Mouse (Mus musculus): ENCODE results near the gene Aebp2. TPM values are rescaled to one million over a fixed set of nuclear protein-coding genes. Genes with fewer than 3 reads are reported as not detected.
A peak's percentile ranks its signal among the peaks of the same experiment; 100 is the strongest.
"Not testable (repeated sequence)": the region's sequence is repeated elsewhere in the genome, so short reads cannot be mapped to it uniquely, and the experiment has no call there.

Aebp2 gene
- total RNA-seq, 2 experiments from 2014 or later, result 44.8 to 45.6 TPM

DNA sequence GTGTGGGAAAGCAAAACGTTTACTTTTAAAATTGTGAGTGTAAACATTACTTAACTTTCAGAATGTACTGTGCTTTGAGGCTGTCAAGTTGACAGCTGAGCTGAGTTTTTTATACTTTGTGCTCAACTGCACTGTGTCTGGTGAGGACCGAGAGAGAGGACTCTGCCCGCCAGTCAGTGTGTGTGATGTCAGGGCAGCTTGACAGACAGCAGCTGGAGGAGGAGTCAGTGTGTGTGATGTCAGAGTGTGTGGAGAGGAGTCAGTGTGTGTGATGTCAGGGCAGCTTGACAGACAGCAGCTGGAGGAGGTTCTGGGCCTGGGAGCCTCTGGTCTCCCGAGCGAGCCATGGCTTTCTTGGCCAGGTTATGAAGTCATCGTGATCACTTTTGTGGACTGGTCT, 24.4 kb downstream of the Aebp2 start:
- DNase-seq (ENCODE audit: low spot score in 2 of 2), result no peak

DNA sequence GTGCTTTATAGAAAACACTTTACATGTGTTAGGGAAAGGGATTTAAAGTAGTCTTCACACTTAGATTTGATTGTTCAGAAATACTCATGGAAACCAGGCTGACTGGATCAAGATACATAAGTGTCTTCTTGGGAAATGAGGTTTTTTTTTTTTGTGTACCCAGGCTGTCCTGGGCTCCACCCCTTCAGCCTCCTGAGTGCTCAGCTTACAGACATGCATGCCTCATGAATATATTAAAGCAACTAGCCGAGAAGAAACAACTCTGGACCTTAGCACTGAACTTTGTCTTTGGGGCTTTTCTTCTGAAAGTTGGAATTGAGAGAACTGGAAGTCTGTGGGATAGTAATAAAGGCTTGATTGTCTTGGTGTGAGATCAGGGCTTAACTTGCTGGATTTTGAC, 27.3 kb downstream of the Aebp2 start:
- no peak for DNase-seq (ENCODE audit: low spot score in 2 of 2)

DNA sequence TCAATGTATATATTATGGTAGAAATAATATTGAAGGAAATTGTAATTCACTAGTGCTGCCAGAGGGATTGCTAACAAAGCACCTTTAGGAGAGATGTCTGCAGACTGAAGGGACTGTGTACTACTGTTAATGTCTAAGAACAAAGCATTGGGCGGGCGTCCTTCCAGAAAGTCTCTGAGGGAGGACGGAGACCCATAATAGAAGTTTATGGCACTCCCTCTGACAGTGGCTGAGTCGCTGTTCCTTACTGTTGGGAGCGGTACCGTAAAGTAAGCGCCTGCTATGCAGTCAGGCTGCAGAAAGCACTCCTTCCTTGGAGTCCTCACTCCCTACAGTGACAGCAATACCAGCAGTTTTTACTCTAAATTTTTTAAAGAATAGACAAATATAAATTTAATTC, 29.5 kb downstream of the Aebp2 start:
- no peak for DNase-seq (ENCODE audit: low spot score in 2 of 2)

DNA sequence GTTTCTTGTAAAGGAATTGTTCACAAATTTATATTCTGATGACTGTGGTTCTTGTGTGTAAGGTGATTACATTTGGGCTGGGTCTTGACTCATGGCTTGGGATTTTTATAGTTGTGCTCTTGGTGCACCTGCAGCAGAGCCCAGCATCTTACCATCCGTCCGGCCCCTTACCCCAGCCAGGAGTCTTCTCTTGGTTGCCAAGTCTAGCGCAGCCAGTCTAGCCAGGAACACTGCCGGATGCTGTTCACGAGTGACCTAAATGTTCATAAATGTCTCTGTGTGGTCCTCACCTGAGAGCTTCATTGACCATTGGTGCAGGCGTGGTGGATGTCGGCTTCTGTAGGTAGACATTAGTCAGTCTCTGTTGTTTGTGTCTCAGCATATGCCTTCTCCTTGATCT, 33.0 kb downstream of the Aebp2 start:
- no peak for DNase-seq (ENCODE audit: low spot score in 2 of 2)

DNA sequence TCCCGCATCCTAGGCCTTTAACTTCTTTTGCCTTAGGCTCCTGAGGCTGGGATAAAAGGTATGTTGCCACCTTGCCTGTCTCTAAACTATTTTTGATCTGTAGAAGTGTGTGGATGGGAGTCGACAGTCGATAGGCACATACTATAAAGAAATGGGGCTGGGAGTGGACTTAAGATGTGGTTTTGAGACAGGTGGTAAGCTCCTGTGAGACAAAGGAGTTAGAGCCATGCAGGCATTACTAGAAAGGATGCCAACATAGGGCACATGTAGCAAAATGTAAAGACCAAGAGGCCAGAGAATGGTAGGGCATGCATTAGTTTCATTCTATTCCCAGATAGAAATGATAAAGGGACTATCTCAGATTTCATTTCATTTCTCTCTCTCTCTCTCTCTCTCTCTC, 34.5 kb downstream of the Aebp2 start:
- DNase-seq (ENCODE audit: low spot score in 2 of 2), result no peak

DNA sequence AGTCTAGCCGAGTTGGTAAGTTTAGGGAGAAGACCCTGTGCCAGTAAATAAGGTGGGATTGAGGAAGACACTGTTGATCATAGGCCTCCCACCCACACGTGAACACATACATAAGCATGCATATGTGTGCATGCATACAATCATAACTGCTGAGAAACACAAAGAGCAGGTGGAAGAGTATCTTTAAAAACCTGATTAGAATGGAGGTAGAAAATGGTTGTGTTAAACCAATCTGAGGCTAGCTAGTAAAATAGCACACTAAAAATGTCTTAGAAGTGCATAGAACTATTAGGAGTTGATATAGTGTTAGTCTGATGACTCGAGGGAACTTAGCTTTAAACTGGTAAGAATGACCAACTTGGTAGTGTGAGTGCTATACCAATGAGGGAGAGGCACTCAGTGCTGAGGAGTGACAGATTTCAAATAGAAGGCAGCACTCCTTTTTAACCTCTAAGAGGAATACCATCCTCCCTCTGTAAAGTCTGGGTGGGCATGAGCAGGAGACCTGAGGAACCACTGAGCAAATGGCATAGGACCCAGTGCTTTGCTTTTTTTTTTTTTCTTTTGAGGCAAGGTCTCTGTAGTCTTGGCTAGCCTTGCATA, 35.6 kb downstream of the Aebp2 start:
- no peak for DNase-seq (ENCODE audit: low spot score in 2 of 2)

DNA sequence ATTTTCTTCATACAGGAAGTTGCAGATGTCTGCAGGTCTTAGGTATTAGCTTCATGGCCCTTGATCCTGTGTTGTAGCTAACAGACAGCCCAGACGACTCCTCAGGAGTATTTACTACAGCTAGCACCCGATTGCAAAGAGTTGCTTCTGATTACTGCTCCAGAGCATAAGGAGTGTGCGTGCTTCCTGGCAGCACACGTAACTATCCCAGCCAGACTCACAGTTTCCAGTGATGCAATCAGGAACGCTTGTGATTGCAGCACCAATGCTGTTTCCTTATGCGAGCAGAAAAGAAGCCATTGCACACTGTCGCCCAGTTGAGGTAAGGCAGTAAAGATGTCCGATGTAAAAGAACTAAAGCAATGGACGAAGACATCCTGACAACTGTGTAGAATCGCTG, 38.6 kb downstream of the Aebp2 start:
- no peak for DNase-seq (ENCODE audit: low spot score in 2 of 2)

DNA sequence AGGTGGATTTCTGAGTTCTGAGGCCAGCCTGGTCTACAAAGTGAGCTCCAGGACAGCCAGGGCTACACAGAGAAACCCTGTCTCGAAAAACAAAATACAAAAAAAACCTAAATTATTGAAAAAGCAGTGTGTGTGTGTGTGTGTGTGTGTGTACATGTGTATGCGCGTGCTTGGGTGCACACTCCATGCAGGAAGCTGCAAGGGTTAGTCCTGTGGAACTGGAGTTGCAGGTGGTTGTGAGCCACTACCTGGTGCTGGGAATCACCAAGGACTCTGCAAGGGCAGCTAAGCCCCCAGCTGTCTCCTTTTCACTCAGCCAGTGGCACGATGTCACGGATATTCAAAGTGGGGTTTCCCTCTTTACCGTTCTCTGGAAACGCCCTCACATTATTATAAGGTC, 39.3 kb downstream of the Aebp2 start:
- DNase-seq (ENCODE audit: low spot score in 2 of 2), result no peak

DNA sequence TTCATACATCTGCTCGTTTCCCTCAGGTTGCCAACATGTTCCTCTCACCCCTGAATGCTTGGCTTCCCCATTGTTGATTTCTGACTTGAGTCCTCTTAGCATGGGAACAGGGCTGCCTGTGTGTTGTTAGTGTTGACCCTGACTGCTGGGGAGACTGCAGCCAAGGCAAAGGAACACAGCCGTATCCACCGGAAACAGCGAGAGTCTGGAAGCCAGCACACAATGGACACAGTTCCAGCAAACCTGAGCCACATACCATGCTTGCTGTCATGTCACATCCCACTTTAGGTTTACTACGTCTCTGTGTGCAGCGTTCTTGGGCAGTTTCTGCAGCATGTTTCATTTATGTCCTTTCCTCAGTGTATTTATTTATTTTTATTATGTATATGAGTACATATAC, 39.8 kb downstream of the Aebp2 start:
- no peak for DNase-seq (ENCODE audit: low spot score in 2 of 2)

DNA sequence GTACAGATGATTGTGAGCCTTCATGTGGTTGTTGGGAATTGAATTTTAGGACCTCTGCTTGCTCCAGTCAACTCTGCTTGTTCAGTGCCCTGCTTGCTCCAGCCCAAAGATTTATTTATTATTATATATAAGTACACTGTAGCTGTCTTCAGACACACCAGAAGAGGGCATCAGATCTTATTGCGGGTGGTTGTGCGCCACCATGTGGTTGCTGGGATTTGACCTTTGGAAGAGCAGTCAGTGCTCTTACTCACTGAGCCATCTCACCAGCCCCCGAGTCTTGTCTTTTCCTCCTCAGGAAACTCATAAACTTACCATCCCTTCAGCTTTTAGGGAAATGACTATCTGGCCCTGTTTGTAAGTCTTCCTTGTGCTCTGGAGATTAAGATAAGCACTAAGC, 40.2 kb downstream of the Aebp2 start:
- not testable (repeated sequence) for DNase-seq (ENCODE audit: low spot score in 2 of 2)

DNA sequence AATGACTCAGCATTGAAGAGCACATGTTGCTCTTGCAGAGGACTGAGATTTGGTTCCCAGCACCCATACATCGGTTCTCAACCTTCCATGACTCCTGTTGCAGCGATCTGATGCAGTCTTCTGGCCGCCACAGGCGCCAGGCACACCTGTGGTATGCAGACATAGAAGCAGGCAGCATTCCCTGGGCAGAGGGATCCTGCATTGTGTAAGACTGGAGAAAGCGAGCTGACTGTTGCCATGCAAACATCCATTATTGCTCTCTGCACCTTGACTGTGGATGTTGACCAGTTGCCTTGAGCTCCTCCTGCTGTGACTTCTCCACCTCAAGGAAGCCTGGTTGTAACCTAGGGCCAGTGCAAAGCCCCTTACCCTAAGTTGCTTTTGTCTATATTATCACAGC, 42.1 kb downstream of the Aebp2 start:
- DNase-seq (ENCODE audit: low spot score in 2 of 2), result no peak

DNA sequence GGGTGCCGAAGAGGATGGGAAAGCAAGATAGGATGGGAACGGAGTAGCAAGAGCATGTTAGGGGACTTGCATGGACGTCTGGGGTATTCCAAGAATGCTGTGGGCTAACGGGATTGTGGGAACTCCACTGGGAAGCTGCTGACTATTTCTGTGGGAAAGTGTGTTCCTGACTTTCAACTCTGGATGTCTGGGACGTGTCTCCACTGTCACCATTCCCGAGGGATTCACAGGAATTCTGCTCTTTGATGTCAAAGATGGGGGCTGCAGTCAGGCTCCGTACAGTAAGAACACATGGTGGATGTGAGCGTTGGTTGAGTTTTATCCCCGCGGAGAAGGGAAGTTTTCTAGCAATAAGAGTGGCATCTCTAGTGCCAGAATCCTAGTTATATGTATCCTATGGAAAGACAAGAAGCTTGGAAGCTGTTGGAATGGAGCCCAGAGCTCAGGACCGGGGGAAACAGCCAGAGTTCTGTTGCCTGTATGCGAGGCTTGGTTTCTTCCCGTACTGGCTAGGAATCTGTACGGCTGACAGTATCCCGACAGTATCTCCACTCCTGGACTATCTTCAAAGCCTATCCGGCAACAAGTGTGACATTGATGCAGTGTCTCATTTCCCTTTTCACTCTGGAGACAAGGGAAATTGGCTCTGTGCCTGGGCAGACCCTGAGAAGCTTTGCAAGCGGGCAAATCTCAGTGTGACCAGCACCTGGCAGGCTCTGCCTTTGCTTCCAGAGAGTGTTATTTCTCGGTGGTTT, 44.2 kb downstream of the Aebp2 start:
- no peak for DNase-seq (ENCODE audit: low spot score in 2 of 2)

DNA sequence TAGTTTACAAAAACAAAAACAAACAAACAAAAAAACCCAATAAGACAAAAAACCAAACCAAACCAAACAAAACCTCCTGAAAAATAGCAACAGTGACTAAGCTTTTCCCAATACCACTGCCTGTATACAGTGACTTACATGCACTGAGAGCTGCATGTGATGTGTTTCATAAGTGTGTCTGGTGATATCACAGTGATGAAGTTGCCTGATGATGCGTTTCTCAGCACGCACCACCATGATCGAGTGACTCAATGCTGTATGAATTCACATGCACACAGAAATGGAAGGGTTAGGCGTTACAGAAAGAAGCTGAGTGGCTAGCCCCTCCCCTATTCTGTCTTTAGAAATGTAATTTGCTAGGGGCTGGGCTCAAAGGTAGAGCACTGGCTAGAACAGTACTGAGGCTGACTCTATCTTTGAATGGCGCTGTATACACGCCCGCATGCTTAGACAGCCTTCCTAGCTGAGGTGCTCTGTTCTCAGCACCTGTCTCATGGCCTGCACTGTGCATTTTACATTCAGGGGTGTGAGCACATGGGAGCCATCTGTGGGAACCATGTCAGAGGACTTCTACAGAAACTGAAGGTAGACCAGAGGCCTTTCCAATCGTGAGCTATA, 44.9 kb downstream of the Aebp2 start:
- no peak for DNase-seq (ENCODE audit: low spot score in 2 of 2)

DNA sequence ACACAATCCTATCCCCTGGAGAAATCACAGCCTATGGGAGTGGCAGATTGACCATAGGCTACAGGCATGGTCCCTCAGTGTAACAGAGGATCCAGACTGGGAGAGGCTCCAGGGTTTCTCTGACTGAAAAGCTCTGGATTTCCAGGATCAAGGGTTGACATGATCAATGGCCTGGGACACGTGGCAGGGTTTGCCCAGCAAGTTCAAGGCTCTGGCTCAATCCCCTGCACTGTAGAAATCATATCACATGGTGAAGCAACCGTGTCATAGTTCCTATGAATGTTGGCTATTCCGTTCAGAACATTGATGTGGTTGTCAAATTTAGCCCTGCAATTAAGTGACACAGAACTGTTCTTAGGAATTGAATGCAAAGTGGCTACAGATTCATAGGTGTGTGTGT, 52.0 kb downstream of the Aebp2 start:
- peak in 1 of 2 experiments; percentile 29 for DNase-seq (ENCODE audit: low spot score in 2 of 2)

DNA sequence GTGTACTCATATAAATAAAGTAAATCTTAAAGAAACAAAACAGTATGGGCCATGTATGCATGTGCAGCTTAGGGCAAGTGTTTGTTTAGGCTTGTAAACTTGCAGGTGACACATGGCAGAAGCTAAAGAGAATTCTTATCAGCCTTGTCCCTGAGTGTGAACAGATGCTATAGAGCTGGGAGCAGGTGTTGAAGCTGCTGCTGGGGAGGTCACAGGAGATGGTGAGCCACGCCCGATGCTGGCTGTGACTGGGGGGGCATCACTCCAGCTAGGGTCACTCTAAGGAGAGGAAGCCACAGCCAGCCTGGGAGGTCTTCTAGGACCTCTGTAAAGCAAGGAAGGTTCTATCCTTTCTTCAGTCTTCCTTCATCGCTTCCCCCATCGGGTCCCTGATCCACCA, 53.6 kb downstream of the Aebp2 start:
- DNase-seq (ENCODE audit: low spot score in 2 of 2), result no peak

DNA sequence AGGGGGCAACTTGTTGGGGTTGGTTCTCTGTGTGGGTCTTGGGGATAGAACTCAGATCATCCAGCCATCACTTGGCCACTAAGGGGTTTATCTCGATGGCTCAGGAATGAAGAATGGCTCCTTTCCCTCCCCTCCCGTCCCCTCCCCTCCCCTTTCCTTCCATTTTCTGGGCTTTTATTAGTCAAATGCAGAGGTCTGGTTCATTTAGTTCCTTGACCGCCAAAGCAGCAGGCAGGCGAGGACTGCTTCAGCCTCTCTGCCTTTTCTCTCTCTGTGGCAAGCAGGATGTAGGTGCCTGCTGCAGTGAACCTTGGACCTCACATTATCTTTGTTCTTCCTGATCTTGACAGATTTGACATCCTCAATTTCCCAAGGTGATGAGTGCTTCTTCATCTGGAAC, 54.6 kb downstream of the Aebp2 start:
- no peak for DNase-seq (ENCODE audit: low spot score in 2 of 2)

DNA sequence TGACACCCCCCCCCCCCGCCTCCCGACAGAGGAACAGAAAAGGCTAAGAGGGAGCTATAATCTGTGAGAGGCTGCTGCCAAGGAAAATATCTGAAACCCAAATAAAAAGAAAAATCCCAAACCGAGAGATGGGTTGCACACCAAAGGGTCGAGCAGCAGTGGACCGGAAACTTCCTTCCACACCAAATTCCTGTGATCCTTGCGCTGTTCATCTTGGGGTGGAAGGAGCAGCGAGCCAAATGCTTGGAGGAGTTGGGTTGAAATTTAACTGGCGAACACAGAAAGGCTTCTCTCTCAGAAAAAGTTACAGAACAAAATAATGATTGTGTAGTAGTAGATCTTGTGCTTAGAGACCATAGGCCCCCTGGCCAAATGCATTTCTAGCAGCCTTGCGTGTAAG, 55.5 kb downstream of the Aebp2 start:
- DNase-seq (ENCODE audit: low spot score in 2 of 2), result no peak

DNA sequence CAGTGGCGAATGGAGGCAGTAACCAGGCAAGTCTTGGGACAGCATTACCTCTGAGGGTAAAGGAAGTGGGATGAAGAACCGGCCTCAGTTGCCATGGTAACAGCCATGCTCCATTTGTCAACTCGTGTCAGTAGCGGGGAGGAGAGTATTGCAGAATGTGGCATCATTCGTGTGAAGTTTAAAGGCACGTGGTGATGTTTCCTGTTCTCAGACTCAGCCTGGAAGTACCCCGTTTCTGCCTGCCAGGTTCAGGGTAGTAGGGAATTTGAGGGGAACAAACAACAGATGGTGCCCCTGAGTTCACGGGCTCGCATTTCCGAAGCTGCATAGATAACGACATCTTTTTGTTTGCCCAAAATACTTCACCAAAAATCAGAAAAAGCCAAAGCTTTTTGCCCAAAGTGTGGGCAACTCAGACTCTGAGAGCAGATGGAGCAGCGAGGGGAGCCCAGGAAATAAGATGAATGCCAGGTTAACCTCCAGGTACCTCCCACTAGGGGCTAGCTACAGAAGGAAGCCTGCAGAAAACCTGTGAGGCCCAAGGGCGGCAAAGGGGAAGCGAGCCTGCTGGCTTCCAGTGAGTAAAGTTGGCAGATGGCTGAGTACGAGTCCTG, 56.3 kb downstream of the Aebp2 start:
- no peak for DNase-seq (ENCODE audit: low spot score in 2 of 2)

DNA sequence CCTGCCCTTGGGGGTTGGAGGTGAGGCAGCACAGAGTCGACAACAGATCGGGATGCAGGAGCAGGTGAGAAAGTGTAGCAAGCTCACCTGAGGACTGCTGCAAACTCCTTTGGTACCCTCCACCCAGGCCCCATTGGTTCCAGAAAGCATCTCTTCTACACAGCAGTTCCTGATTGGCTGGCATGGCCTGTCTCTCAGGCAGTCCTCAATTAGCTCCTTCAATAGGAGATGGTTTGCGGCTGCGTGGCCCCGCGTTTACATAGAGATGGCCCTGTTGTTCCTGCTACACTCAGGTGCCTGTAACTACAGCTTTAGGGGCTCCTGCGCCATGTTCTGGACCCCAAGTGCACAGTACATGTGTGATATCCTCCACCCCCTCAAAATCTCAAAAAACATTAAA, 58.2 kb downstream of the Aebp2 start:
- no peak for DNase-seq (ENCODE audit: low spot score in 2 of 2)

DNA sequence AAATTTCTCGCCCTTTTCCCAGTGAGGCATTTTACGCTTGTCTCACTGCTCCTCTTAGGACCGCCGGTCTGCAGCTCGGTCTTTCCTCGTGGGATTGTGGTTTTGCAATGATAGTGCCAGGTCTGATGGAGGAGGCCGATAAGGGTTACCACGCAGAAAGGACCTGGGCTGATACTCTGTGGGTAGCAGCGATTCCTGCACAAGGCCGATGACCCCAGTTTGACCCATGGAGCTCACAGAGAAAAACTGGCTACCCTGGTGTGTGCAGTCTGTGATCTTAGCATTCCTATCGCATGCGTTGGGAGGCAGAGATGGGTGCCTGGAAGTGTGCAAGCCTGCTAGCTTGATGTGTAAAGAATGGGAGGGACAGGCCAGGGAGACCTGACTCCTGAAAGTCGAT, 60.4 kb downstream of the Aebp2 start:
- no peak for DNase-seq (ENCODE audit: low spot score in 2 of 2)

DNA sequence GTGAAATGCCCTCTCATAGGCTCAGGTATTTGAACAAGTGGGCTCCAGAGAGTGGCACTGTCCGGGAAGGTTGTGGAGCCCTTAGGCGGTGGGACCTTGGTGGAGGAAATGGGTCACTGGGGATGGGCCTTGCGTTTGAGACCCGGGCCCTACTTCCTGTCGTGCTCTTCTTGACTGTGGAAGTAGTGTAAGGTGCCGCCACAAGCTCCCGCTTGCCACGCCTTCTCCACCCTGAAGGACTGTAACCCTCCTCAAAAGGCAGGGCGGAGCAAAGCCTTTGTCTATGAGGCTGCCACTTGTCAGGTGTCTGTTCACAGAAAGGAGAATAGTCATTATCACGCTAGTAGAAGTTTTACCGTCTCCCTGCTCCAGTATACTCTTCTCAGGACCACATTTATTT, 61.9 kb downstream of the Aebp2 start:
- DNase-seq (ENCODE audit: low spot score in 2 of 2), result no peak

Data from adrenal gland, adult 18-20 months (tissue).